Mouse (Mus musculus) ovary, adult 18-20 months (tissue): ENCODE measurements around the gene Cdkn1a.
A peak's percentile ranks its signal among the peaks of the same experiment; 100 is the strongest.
"Not testable (repeated sequence)": the region's sequence is repeated elsewhere in the genome, so short reads cannot be mapped to it uniquely, and the experiment has no call there.

ENCODE experiments used
- DNase-seq: peaks from one replicate; pipeline ENCODE4 v3.0.0; 2022; ENCODE audit warnings: low spot score, mixed read lengths

Cdkn1a gene

DNA sequence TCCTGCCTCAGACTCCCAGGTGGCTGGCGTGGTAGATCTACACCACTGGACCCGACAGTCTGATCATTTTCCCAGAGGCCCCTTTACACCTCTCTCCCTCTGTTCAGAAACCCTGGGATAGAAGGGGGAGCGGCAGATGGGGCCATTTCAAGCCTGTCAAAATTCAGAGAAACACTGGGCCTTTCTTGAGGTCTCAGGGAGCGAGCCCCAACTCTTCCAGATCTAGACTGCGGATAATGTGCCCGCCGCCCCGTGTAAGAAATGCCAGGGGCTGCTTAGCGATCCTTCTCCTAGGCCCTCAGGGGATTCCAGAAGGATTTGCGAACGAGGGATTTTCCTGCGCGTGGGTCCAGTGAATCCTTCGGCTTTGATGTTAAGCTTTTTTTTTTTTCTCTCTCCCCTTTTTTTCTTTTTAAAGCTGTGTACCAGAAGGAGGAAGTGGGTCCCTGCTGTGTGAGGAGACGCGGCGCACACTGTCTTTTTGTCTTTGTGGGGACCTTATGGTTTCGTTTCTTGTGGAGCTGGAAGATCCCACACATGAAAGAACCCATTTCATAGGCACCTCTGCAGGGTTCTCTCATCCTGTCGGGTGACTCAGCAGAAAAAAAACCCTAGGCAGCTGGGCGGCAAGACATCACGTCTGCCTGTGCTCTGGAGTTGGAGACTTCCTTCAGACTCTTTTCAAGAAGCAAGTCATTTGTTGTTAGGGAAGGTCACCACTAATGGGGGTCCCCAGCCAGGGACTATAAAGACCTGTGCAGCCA, 9.0 kb upstream of the Cdkn1a start:
- DNase-seq: no peak

DNA sequence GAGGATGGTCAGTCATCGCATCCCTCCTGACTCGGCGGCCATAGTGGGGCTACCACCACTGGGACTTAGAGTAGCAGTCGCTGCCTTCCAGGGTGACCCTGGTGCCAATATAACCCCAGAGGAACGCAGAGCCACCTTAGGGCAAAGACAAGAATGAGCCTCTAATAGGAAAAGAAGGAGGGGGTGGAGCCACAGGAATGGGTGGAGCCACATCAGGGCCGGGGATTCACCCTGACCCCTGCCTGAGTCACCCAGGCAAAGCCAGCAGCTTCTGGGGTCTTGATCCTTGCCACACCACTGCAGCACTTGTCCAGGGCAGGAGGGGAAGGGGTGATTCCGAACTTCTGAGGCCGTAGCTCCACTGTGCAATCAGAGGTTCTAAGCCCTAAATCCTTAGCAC, 7.2 kb upstream of the Cdkn1a start:
- no peak for DNase-seq

DNA sequence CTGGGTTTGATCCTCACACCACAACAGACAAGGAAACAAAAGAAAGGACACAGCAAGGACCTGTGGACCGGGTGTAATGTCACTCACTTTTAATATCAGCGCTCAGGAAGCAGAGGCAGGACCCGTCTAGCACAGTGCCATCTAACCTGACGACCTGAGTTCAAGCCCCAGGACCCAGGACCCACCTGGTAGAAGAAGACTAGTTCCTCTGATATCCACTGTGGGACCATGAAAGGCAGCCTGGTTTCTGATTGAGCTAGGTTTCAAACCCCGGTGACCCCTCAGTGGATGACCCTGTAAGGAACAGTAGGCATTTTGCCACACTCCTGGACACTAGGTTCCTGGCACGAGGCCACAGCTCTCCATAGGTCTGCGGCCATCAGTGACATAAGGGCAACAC, 6.1 kb upstream of the Cdkn1a start:
- no peak for DNase-seq

DNA sequence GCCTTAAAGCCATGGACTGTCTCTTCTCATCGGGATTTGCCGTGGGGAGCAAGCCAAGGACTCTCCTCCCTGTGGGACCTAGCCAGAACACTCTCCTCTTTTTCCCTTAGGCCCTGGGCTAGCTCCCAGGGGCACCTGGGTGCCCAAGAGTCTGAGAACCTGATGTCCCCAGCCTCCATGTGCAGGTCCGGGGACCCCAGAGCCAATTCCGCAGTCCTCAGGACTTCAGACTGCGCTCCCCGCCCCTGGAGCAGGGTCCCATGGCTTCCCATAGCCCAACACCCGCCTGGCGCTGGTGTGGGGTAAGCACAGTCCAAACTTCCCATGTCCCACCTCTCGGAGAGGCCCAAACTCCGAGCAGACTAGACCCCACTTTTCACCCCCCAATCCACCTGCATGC, 5.5 kb upstream of the Cdkn1a start:
- DNase-seq: no peak

DNA sequence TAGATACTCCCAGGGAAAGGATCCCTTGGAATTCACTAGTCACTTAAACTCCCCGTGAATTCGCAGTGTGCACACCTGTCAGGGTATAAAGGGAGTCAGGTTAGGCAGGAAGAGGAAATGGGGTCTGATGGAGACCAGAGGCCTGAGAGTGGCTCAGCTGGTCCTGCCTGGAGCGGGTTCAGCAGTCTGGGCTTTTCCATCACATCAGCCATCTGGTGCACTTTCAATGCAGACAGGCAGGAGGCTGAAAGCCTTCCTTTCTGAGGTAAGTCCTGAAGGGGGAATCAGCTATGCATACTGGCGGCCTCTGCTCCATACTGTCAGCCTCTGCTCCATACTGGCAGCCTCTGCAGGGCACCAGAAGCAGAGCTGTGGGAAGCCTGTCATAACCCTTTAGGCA, 3.9 kb upstream of the Cdkn1a start:
- no peak for DNase-seq

DNA sequence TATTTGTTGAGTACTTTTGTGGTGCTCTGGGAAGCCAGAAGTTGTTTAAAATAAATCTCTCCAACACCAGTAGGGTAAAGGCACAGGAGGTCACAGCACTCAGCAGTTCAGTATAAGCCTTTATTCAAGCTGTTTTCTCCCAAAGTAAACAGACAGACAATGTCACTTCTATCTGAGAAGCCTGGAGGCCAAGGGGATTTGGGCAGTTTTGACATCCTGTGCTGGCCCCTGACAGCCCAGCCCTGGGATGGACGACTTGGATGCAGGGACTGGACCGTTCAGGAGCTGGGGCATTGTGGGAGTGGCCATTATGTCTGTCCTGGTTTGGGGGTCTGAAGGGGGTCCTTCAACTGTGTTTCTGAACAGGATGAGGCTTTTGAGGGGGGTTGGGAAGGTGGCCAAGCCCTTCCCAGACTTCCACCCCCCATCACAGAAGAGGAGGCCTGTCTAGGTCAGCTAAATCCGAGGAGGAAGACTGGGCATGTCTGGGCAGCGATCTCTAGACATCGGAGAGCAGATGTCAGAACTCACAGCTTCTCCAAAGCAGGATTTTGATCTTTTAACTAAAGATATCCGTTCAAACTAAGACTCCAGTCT, 670 bp downstream of the Cdkn1a start:
- no peak for DNase-seq

DNA sequence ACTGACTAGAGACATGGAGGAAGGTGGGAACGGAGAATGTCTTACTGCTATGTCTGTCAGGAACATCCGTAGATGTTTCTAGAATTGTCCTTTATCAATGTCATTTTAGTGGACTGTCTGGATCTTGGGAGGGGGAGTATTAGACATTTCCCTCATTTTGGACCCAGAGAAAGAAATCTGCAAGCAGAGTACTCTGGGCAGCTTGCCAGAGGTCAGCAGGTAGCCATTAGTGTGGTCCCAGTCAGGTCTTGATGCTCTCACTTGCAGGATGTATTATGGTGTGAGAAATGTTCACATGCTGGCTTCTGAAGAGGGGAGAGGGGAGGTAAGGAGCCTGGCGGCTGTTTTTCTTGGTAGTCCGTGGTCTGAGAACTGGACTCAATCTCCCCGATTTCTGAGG, 1.7 kb downstream of the Cdkn1a start:
- no peak for DNase-seq

DNA sequence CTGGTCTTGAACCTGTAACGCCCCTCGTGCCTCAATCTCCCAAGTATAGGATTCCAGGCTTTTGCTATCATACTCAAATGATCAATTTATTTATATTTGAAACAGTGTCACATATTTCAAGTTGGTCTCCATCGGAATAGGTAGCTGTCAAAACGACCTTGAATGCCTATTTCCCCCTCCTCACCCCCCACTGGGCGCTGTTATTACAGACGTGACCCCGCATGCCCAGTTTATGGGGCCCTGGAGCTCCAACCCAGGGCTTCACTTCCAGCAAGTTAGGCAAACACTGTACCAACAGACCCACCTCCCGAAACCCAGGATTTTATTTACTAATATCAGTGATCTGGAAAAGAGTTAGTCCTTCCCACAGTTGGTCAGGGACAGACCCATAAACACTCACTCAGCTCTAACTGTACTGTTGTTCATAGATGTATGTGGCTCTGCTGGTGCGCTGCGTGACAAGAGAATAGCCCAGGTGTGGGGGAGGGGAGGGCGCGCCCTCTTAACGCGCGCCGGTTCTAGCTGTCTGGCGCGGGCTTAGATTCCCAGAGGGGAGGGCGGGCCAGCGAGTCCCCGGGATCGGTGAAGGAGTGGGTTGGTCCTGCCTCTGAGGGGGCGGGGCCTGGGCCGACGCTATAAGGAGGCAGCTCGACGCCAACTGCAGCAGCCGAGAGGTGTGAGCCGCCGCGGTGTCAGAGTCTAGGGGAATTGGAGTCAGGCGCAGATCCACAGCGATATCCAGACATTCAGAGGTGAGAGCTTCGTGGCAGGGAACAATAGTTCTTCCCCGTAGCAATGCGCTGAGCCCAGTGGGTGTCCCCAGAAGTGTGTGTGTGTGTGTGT, 2.6 kb downstream of the Cdkn1a start:
- DNase-seq: peak; percentile 83

DNA sequence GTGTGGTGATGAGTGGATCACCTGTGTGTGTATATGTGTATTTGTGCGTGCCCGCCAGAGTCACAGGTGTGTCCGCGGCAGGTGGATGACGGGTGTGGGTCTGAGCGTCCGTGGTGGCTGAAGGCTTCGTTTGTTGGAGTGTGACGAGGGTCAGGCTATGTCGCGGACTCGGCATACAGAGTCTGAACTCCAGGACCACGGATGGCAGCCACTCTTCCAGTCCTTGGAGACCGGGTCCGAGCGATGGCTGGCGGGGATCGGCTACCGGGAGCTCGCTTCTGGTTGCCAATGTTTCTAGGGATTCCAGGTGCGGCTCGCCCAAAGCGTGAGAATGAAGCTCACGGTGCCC, 3.2 kb downstream of the Cdkn1a start:
- no peak for DNase-seq

DNA sequence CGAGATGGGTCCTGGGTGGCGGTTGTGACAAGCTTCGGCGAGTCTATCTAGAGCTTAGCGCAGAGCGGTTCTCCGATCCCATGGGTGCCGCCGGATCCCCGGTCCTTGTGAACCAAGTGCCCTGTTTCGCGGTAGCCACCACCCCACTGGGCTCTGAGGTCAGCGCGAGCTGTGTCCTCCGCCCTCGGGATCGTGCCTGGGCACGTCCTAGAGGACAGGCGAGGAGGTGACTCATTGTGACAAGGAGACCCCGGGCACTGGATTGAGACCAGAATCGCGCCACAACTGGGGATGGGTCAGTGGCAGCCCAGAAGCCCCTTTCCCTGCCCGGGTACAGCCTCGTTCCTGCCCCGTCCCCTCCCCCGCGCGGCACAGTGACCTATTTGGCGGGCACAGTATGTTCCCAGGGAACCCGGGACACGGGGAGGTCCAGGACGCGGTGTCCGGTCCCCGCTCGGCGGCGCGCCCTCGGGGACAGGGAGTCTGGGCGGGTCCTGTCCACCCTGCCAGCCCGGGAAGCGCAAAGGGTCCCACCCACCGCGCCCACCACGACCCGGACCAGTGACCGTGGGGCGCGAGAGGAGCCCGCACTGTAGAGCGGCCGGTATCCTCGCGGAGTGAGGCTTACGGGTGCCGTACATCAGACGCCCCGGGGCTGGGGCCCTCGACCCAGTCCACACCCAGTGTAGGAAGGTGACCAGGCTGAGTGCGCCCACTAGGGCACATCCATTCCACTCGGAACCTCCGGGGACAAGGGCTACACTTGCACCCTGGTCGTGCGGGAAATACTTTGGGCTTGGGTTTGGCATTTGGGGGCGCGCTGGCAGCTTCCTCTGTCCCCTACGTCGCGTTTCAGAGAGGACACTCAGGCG, 3.8 kb downstream of the Cdkn1a start:
- peak; percentile 40 for DNase-seq

DNA sequence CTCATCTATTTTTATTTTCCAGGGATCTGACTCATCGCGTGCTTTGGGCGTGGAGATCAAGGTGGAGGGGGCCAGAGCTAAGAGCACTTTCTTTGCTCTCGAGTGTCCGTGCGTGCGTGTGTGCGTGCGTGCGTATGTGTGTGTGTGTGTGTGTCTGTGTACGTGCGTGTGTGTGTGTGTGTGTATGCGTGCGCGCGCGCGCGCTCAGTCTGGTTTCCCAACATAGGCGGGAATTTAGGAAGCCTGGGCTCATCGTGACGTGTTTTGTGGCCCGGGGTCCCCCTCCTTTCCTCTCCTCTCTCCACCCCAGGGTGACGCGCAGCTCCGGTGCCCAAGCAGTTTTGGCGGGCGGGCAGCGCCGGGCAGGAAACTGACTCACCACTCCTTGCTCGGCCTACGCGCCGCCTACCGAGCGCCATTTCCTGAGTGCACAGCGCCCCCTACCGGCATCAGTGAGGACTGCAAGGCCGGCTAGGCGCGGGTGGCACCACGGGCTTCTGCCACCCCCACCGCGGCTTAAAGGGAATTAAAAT, 4.5 kb downstream of the Cdkn1a start:
- DNase-seq: peak; percentile 90

DNA sequence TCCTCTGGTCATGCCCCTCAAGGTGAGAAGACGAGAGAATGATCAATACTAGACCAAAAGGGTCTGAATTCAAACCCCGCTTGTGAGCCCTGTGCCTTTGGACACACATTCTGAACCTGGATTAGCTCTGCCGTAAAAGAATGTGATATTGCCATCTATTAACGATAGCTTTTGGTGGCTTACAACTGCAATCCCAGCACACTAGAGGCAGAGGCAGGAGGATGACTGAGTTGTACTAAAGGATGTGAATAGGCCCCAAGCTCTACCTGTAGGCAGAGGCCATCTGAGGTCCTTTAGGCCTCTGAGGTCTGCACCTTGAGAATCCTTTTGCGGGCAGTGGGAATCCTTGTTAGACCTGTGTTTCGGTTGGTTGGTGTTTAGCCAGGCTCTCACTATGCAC, 5.5 kb downstream of the Cdkn1a start:
- DNase-seq: no peak

DNA sequence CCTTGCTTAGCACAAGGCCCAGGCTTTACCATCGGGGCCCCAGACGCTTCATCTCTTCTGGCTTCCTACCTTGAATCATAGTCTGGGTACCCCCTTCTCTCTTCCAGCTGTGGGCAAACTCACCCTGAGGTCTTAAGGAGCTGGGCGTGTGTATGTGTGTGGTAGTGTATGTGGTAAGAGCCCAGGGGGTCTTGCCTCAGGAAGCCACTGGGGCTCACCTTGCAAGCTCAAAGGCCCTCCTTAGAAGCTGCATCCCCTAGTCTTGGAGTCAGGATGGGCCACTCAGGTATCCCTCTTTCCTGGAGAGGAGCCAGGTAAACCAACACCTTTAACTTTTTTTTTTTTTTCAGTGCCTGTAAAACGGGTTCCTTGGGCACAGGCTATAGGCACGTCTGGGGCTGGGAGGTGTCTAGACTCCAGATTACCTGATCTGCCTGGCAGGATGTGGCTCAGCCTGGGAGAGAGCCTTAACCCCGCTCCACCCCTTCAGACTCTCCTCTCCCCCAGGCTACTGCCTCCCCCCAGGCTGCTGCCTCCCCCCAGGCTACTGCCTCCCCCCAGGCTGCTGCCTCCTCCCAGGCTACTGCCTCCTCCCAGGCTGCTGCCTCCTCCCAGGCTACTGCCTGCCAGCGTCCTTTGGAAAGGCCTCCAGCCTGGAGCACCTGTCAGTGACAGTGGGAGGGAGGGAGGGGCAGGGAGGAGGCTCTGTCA, 6.2 kb downstream of the Cdkn1a start:
- DNase-seq: no peak

DNA sequence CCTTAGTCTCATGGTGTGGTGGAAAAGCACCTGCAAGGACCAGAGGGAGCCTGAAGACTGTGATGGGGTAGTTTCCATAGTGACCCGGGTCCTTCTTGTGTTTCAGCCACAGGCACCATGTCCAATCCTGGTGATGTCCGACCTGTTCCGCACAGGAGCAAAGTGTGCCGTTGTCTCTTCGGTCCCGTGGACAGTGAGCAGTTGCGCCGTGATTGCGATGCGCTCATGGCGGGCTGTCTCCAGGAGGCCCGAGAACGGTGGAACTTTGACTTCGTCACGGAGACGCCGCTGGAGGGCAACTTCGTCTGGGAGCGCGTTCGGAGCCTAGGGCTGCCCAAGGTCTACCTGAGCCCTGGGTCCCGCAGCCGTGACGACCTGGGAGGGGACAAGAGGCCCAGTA, 7.5 kb downstream of the Cdkn1a start:
- no peak for DNase-seq

DNA sequence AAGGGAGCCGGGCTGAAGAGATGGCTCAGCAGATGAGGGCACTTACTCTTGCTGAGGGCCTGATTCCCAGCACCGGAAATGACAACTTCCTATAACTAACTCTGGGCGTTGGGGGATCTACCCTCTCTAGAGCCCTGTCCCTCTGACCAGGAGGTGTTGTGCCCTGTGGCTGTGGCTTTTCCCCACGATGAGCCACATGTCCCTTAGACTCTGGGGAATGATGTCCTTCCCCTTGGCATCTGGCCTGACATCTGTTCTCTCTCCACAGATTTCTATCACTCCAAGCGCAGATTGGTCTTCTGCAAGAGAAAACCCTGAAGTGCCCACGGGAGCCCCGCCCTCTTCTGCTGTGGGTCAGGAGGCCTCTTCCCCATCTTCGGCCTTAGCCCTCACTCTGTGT, 8.3 kb downstream of the Cdkn1a start:
- no peak for DNase-seq

DNA sequence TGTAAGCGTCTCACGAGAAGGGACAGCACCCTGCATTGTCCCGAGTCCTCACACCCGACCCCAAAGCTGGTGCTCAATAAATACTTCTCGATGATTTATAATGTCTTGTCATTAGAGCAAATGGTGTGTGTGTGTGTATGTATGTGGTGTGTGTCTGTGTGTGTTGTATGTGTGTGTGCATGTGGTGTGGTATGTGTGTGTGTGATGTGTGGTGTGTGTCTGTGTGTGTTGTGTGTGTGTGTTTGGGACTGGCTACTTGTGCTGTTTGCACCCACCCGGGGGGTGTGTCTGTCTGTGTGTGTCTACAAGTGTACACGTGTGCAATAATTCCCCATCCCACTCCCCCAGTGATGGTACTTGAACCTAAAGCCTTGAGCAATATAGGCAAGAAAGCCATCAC, 9.9 kb downstream of the Cdkn1a start:
- no peak for DNase-seq

DNA sequence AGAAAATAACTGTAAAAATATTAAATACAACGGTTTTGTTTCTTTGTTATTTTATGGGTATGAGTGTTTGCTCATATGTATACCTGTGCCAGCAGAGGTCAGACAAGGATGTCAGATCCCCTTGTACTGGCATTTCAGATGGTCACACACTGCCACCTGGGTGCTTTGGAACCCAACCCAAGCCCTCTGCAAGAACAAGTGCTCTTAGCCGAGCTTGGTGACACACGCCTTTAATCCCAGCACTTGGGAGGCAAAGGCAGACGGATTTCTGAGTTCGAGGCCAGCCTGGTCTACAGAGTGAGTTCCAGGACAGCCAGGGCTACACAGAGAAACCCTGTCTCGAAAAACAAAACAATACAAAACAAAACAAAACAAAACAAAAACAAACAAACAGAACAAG, 19.6 kb downstream of the Cdkn1a start:
- DNase-seq: not testable (repeated sequence)

DNA sequence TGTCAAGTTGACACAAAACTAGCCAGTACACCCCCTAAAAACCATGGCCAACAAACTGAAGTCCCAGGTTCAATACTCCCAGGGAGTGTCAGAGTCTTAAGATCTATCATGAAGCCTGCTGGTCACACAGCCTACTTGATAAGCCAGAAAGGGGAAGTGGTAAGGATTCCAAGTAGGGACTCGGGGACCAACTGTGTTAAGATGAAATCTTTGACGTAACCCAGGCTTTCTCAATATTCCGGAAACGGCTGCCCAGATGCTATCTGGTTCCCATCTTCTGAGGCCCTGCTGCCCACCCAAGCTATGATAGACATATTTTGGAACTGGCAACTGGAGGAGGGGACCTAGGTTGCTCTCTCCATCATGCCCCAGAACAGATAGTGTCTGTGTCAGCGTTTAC, 20.6 kb downstream of the Cdkn1a start:
- no peak for DNase-seq

DNA sequence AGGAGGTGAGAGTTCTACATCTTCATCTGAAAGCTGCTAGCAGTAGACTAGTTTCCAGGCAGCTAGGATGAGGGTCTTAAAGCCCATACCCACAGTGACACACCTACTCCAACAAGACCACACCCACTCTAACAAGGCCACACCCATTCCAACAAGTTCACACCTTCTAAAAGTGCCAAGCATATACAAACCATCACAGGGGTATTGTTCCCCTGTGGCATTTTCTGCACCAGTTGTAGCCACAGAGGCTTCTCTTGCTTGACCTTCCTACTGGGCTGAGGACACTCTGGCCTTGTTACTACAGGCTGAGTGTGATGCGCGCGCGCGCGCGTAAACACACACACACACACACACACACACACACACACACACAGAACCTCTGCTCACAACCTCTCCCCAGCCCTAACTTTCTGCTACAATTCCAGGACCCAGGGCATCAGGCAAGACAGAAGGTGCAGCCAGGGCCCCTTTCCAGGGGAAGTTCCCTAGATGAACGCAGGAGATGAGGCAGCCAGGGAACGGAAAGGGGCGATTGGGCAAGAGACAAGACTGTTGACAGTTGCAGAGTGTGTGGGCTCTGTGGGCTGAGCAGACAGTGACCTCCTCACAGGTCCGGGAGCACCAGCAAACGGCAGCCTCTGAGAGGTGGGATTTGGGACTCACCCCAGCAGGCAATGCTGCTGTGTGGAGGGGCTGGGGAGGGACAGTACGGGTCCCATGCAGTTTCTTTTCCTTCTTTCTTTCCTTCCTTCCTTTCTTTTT, 23.0 kb downstream of the Cdkn1a start, which contains the start of gene Rab44:
Gene Rab44 (plus strand): TSS at position 555 of the 762 bp plus-strand sequence.
- no peak for DNase-seq

DNA sequence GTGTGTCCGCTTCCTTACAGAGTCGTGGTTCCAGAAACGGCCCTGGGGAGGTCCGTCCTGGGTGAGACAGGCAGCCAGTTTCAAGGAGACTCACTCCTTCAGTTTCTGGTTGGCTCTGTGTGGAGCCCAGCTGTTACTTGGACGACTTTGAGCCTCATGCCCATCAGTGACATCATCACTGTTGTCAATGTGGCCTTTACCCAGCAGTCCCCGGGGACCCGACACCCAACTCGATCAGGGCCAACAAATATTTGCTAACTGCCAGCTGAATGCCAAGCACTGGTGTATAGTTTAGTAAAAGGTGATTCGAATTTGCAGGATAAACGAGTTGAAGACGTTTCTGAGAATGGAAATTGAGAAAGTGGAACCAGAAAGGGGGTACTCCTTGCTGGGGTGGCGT, 25.2 kb downstream of the Cdkn1a start:
- no peak for DNase-seq
